Mouse (Mus musculus) cerebellum, postnatal 10 days (tissue): ENCODE results near the gene Ripor2.
A peak's percentile ranks its signal among the peaks of the same experiment; 100 is the strongest.
"Not testable (repeated sequence)": the region's sequence is repeated elsewhere in the genome, so short reads cannot be mapped to it uniquely, and the experiment has no call there.

Experiments used
- DNase-seq, 2 experiments: peaks; one replicate each; pipeline ENCODE4 v3.0.0; 2021; ENCODE audit warnings: mixed read lengths in 2 of 2

Ripor2 gene

DNA sequence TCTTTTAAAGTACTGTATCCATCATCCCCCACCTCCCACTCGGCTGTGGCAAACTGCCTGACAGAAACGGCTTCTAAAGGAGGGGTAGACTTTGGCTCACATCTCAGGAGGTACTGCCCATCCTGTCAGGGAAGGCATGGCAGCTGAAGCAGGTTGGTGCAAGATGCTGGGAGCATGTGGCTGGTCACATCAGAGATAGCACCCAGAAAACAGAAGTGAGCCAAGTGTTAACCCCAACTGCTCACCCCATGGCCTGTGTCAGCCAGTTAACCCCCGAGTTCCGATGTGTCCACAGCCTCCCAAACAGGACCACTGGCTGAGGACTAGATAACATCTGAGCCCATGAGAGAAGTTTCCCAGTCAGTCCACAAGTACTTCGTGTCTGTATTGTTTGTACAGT, 133.6 kb downstream of the Ripor2 start:
- DNase-seq, result peak; percentile 10 to 14

GRCm38 (mm10) chr13:24716441-24716840, 134.5 kb downstream of the Ripor2 start:
- no peak for DNase-seq

GRCm38 (mm10) chr13:24717677-24718076, 135.7 kb downstream of the Ripor2 start:
- DNase-seq, result no peak

DNA sequence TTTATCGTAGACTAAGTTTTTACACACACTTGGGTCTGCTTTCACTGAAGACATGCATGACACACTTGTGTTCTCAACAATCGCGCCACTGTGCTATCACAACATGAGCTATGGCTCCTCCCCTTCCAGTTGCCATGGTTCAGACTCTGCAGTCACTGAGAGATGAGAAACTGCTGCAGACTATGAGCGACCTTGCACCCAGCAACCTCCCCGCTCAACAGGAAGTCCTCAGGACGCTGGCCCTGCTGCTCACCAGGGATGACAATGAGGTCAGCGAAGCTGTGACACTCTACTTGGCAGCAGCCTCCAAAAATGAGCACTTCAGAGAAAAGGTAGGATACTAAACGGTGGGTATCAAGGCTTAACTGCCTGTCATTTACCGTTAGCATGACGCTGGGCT, 139.5 kb downstream of the Ripor2 start:
- DNase-seq, result no peak

- DNase-seq, result no peak
These were observed 141.9 kb downstream of the Ripor2 start for GRCm38 (mm10) chr13:24723699-24724394.

DNA sequence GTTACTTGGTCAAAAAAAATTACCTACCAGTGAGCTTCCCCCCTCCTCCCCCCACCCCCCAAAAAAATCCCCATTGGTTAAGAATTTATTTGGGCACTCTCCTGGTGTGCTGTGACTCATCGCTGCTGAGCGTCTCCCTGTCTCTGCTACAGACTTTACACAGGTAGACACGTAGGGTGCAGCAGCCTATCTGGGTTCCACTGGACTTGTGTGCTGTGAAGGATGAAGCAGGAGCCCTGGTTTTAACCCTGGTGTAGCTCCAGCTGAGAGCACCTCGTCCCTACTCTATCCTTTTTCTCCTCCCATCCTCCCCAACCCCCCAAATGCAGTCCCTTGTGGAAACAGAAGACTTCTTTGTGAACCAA, 142.4 kb downstream of the Ripor2 start:
- no peak for DNase-seq

GRCm38 (mm10) chr13:24729128-24729527, 147.1 kb downstream of the Ripor2 start:
- DNase-seq, result no peak

- DNase-seq, result no peak
These were observed 152.5 kb downstream of the Ripor2 start for GRCm38 (mm10) chr13:24734502-24734901.

- no peak for DNase-seq
These were observed 153.7 kb downstream of the Ripor2 start for GRCm38 (mm10) chr13:24735608-24736131.

DNA sequence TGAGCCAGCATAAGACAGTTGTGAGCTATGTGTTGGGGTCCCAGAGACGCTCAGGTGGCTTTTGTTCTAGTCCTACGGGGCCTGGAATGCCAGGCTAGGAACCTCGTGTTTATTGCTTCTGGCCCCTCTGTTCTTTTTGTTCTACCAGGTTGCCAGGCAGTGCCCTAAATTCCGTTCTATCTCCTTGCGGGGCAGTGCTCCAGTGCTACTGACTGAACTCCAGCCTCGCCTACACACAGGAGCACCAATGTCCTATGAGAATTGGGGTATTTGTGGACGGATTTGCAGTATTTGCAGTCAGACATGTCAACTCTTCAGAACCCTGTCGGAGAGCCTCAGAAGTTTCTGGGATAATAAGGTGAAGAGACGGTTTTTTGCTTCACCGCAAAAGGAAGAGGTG, 159.0 kb downstream of the Ripor2 start, which contains the start of gene Armh2:
TSS of gene Armh2 (plus strand) at position 205 of the 400 bp plus-strand sequence.
- DNase-seq, result no peak

DNA sequence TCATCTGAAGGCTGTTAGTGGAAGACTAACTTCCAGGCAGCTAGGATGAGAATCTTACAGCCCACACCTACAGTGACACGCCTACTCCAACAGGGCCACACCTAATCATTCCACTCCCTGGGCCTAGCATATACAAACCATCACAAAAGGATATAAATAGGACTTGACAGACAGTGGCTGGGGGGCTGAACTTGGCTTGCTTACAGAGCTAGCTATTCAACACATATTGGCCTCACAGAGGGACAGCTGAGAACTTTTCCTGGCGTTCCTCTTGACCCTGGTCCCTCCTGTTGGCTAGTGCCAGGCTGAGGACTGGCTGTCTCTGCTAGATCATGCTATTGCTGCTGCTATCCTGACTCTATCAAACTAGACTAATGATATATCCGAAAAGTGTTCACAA, 165.8 kb downstream of the Ripor2 start:
- DNase-seq, result peak in 1 of 2 experiments; percentile 7

GRCm38 (mm10) chr13:24750807-24751206, 168.8 kb downstream of the Ripor2 start:
- no peak for DNase-seq

GRCm38 (mm10) chr13:24751396-24751795, 169.4 kb downstream of the Ripor2 start:
- no peak for DNase-seq

DNA sequence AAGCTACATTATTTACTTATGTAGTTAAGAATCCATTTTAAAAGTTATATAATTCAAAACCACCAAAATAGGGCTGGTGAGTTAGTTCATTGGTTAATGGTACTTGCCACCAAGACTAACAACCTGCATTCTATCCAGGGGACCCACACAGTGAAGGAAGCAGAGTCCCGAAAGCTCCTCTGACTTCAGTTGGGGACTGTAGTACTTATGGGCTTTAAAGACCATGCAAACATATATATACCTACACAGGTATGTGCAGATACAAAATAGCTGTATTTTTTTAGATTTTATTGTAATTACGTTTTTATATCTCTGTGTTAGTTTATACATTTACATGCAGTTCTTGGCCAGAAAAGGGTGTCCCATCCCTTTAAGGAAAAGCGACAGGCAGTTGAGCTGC, 174.8 kb downstream of the Ripor2 start:
- no peak for DNase-seq

DNA sequence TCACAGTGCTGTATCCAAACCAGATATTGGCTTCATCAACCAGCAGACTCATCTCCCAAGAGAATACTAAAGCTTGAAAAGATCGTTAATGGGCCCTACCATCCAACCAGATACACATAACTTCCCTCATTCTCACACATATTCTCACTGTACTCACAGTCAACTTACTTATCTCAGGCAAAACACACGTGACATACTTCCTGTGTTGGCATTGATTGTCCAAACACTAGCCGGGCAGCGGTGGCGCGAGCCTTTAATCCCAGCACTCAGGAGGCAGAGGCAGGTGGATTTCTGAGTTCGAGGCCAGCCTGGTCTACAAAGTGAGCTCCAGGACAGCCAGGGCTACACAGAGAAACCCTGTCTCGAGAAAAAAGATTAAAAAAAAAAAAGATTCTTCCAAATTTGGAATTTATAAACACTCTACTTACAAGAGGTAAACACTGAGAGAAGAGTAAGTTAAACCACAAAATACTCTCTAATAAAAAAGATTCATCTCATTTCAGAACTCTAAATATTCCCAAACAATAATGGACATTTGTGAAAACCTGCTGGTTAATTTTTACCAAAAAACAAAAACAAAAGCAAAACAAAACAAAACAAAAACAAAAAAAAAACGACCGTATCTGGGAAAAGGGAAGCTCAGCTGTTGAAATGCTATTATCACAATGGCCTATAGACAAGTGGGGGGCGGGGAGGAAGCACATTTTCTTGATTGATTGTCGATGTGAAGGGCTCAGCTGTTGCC, 176.0 kb downstream of the Ripor2 start:
- no peak for DNase-seq

- DNase-seq, result no peak
These were observed 177.5 kb downstream of the Ripor2 start for GRCm38 (mm10) chr13:24759451-24759850.

- no peak for DNase-seq
These were observed 178.4 kb downstream of the Ripor2 start for GRCm38 (mm10) chr13:24760351-24760870.

- no peak for DNase-seq
These were observed 179.1 kb downstream of the Ripor2 start for GRCm38 (mm10) chr13:24761083-24761402.

GRCm38 (mm10) chr13:24761403-24762227, 179.6 kb downstream of the Ripor2 start, which contains the start of gene Gmnn:
Gene Gmnn, minus strand, starts transcription at chr13:24761923.
- DNase-seq, result peak; percentile 93

- no peak for DNase-seq
These were observed 180.3 kb downstream of the Ripor2 start for GRCm38 (mm10) chr13:24762254-24762653.

- DNase-seq, result not testable (repeated sequence)
These were observed 185.8 kb downstream of the Ripor2 start for GRCm38 (mm10) chr13:24767809-24768208.

GRCm38 (mm10) chr13:24771482-24771881, 189.5 kb downstream of the Ripor2 start:
- DNase-seq, result not testable (repeated sequence)
